In genomic region chr1:170992550-170992949, GRCm38 (mm10) we compare ENCODE assay signal across 9 mouse cellular contexts. TPM values are rescaled to one million over a fixed set of nuclear protein-coding genes. Genes with fewer than 3 reads are reported as not detected.
DNase-seq lines count a peak whose midpoint lies in the region; ATAC-seq lines count a peak whose summit lies in the region.
"Had no signal": no experiment of that assay in that cellular context is flagged by ENCODE, and none has a peak within 500 bp of the region (broad histone marks: within the 10 kb centered on the region; RNA-seq: fewer than 3 reads in every experiment).

No protein-coding gene starts in this region.

- ATAC-seq in erythroblast, adult 5-6 weeks (replicated peaks; ENCODE audit: low FRiP score, poor library complexity, severe bottlenecking) = no peak

- intact Hi-C loops in heart, postnatal 36 days (cut with DNase I) = no loop called here

- no peaks in the 10 kb centered on the region for H3K9me3 ChIP-seq in embryonic facial prominence, embryonic 10.5 days

- H3K4me1 ChIP-seq in embryonic facial prominence, embryonic 10.5 days = no peaks in the 10 kb centered on the region

- 77% methylated on average over 5 of the region's 5 CpGs for WGBS in embryonic facial prominence, embryonic 10.5 days

- 0 out of 2 replicates have a peak, but pooled peaks cover 8% of the 10 kb centered on the region for H3K27me3 ChIP-seq in embryonic facial prominence, embryonic 10.5 days (replicated peaks; ENCODE audit: low read depth, poor library complexity, severe bottlenecking)

- DNase-seq in heart, adult 11 months = peak; percentile 90
- DNase-seq in heart, postnatal 36 days = no peak
- DNase-seq in urinary bladder, postnatal 36 days (ENCODE audit: low spot score in 2 of 2) = peak; percentile 15 to 22
- DNase-seq in urinary bladder, postnatal 10 days (ENCODE audit: low spot score) = no peak
- DNase-seq in embryonic facial prominence, embryonic 10.5 days (ENCODE audit: low spot score) = peak; percentile 12
- DNase-seq in left cerebral cortex, adult 18-20 months (ENCODE audit: low spot score in 2 of 2) = peak; percentile 40 to 55
- peak; percentile 18 for DNase-seq in right cerebral cortex, postnatal 14 days

- no peaks in the 10 kb centered on the region for H3K36me3 ChIP-seq in embryonic facial prominence, embryonic 10.5 days (replicated peaks)

- H3K27ac ChIP-seq in embryonic facial prominence, embryonic 10.5 days (replicated peaks) = no peak overlapping the region

- no peak overlapping the region for H3K4me3 ChIP-seq in embryonic facial prominence, embryonic 10.5 days

RNA-seq across cellular contexts. Expression of gene Fcgr2b, which starts 16.2 kb away (rescaled TPM):
- total RNA-seq in heart, postnatal 36 days (2021) = 10 to 100 TPM in 1 of 2 experiments, 1 to 10 TPM in 1; 7.3 to 10.0 TPM
- not detected in 2 replicates for polyA plus RNA-seq in embryonic facial prominence, embryonic 10.5 days (2016; fragmentation: Nextera tagmentation; extraction: Ambion mirVana)
- 1 to 10 TPM; 4.5 to 5.3 TPM for total RNA-seq in left cerebral cortex, adult 18-20 months (2021)
- total RNA-seq in erythroblast, adult 5-6 weeks (2015; ENCODE audit: low replicate concordance) = 38.0 and 43.5 TPM in 2 replicates
- total RNA-seq in erythroblast, adult 5-6 weeks (2017; ENCODE audit: low replicate concordance) = 20.1 and 23.1 TPM in 2 replicates

RNA-seq across cellular contexts. Expression of gene Fcgr4, which starts 26.2 kb away (rescaled TPM):
- total RNA-seq in heart, postnatal 36 days (2021) = under 1 TPM in 1 of 2 experiments, not detected in 1; 0.76 TPM
- 0.31 TPM in 1 of 2 replicates, not detected in the other for polyA plus RNA-seq in embryonic facial prominence, embryonic 10.5 days (2016; fragmentation: Nextera tagmentation; extraction: Ambion mirVana)
- not detected for total RNA-seq in left cerebral cortex, adult 18-20 months (2021)
- 15.3 and 27.5 TPM in 2 replicates for total RNA-seq in erythroblast, adult 5-6 weeks (2015; ENCODE audit: low replicate concordance)
- 9.3 and 10.6 TPM in 2 replicates for total RNA-seq in erythroblast, adult 5-6 weeks (2017; ENCODE audit: low replicate concordance)
- polyA plus RNA-seq: neural tube, embryonic 14.5 days had no signal

Comparison
In these comparisons a context has a peak if more than half of its experiments do, and no peak if none do; other contexts are left out.
1. DNase-seq: peak in heart, adult 11 months (single experiment), urinary bladder, postnatal 36 days (2 of 2), embryonic facial prominence, embryonic 10.5 days (single experiment), left cerebral cortex, adult 18-20 months (2 of 2) and right cerebral cortex, postnatal 14 days (single experiment); none in heart, postnatal 36 days (0 of 2) and urinary bladder, postnatal 10 days (single experiment).
2. RNA of gene Fcgr4, which starts 26.2 kb away (total RNA-seq): 9.3 to 27.5 TPM in erythroblast, adult 5-6 weeks; 0.76 TPM in heart, postnatal 36 days and not detected in left cerebral cortex, adult 18-20 months; every median in the first group is over 4 times any median in the second.